Mouse (Mus musculus): ENCODE results near the gene Spef1.

GRCm38 (mm10) chr2:131127161-131127730 is 59.8 kb downstream of the Spef1 start, which contains the start of gene Hspa12b:
- TF ChIP-seq CTCF (IDR thresholded peaks at IDR 0.05; ENCODE audit: insufficient read depth, low read depth, low read length), result no peak
- no peak for TF ChIP-seq POLR2A (IDR thresholded peaks at IDR 0.05; ENCODE audit: insufficient read depth, low read depth, low read length)

All from olfactory bulb, adult 2 months (tissue).